ENCODE assay signal across 8 mouse cellular contexts in genomic region chr3:95110911-95111726, GRCm38 (mm10). TPM values are rescaled to one million over a fixed set of nuclear protein-coding genes. Genes with fewer than 3 reads are reported as not detected.
DNase-seq lines count a peak whose midpoint lies in the region; ATAC-seq lines count a peak whose summit lies in the region.

Gene Vps72 (plus strand): TSS chr3:95111022.

- H3K9ac ChIP-seq in hindbrain, embryonic 12.5 days = peak within 1 kb of the TSS; percentile 88

- no peaks in the 10 kb centered on the region for H3K9me3 ChIP-seq in hindbrain, embryonic 12.5 days (replicated peaks)

- WGBS in hindbrain, embryonic 12.5 days = 1% methylated on average over 53 of the region's 54 CpGs

- DNase-seq in NIH3T3 (ENCODE audit: low read depth) = peak; percentile 93
- peak; percentile 90 to 93 for DNase-seq in cerebellum, postnatal 10 days
- DNase-seq in frontal cortex, postnatal 10 days (ENCODE audit: low spot score in 2 of 2) = peak; percentile 78 to 89
- DNase-seq in layer of hippocampus, postnatal 14 days (ENCODE audit: low spot score in 2 of 2) = peak; percentile 89 to 93
- DNase-seq in lung, postnatal 14 days = peak; percentile 86
- peak; percentile 67 for DNase-seq in retina, adult 2 months (ENCODE audit: low read depth, low spot score)
- peak; percentile 89 to 91 for DNase-seq in thymus, postnatal 36 days

- H3K4me3 ChIP-seq in hindbrain, embryonic 12.5 days = peak within 1 kb of the TSS; percentile 57

- H3K4me1 ChIP-seq in hindbrain, embryonic 12.5 days = peaks cover 7% of the 10 kb centered on the region

- peaks cover 16% of the 10 kb centered on the region for H3K36me3 ChIP-seq in hindbrain, embryonic 12.5 days

- no peaks in the 10 kb centered on the region for H3K27me3 ChIP-seq in hindbrain, embryonic 12.5 days

- H3K27ac ChIP-seq in hindbrain, embryonic 12.5 days = peak within 1 kb of the TSS; percentile 97

- ATAC-seq in hindbrain, embryonic 12.5 days (ENCODE audit: low FRiP score) = peak; percentile 75

- peak within 1 kb of the TSS; percentile 46 for H3K4me2 ChIP-seq in hindbrain, embryonic 12.5 days (replicated peaks)

RNA-seq across cellular contexts. Expression of gene Vps72, which starts in this region (rescaled TPM):
- 218 and 219 TPM in 2 replicates for polyA plus RNA-seq in hindbrain, embryonic 12.5 days (2016; fragmentation: Nextera tagmentation; extraction: Ambion mirVana)
- total RNA-seq in layer of hippocampus, postnatal 14 days (2021) = 10 to 100 TPM; 40.8 to 45.3 TPM

Comparison
In these comparisons a context has a peak if more than half of its experiments do, and no peak if none do; other contexts are left out.
1. Peak in every context shown above with its lines: DNase-seq, ATAC-seq, H3K4me3 ChIP-seq and H3K27ac ChIP-seq.